Mouse (Mus musculus) kidney, embryonic 14.5 days (tissue): ENCODE results near the gene Etl4. TPM values are rescaled to one million over a fixed set of nuclear protein-coding genes. Genes with fewer than 3 reads are reported as not detected.

Experiments used
- ATAC-seq: fragments of 200-750 bp; cut with Nextera tagmentation; 2 replicates; pipeline ENCODE4 v1.8.0; 2017; ENCODE audit warnings: moderate number of reproducible peaks, mild to moderate bottlenecking, moderate TSS enrichment, moderate library complexity; ENCODE audit not compliant: low FRiP score, low TSS enrichment
- H3K27ac ChIP-seq: fragments of 300-500 bp; sonication (generic); 2 replicates; pipeline ENCODE4 v1.5.1; 2014; ENCODE audit warnings: low read depth, mild to moderate bottlenecking, low read length, moderate library complexity, mixed read lengths
- H3K27me3 ChIP-seq: fragments of 300-500 bp; sonication (generic); 2 replicates; pipeline ENCODE4 v1.6.1; 2014; ENCODE audit warnings: mild to moderate bottlenecking, low read length; ENCODE audit not compliant: control insufficient read depth, insufficient read depth
- H3K36me3 ChIP-seq: fragments of 300-500 bp; sonication (generic); 2 replicates; pipeline ENCODE4 v1.6.1; 2014; ENCODE audit warnings: low read length, mixed read lengths; ENCODE audit not compliant: control insufficient read depth, insufficient read depth
- H3K4me1 ChIP-seq: fragments of 300-500 bp; sonication (generic); 2 replicates; pipeline ENCODE4 v1.6.1; 2014; ENCODE audit warnings: low read length, mixed read lengths; ENCODE audit not compliant: control insufficient read depth, insufficient read depth
- H3K4me2 ChIP-seq: fragments of 300-500 bp; sonication (generic); replicated peaks from 2 replicates; pipeline ENCODE4 v1.6.1; 2014; ENCODE audit warnings: low read depth, mild to moderate bottlenecking, low read length
- H3K4me3 ChIP-seq: fragments of 300-500 bp; sonication (generic); 2 replicates; pipeline ENCODE4 v1.5.1; 2014; ENCODE audit warnings: mild to moderate bottlenecking, low read length
- H3K9ac ChIP-seq: fragments of 300-500 bp; sonication (generic); 2 replicates; pipeline ENCODE4 v1.6.1; 2014; ENCODE audit warnings: low read depth, mild to moderate bottlenecking, low read length, moderate library complexity
- H3K9me3 ChIP-seq: fragments of 300-500 bp; sonication (generic); 2 replicates; pipeline ENCODE4 v1.6.1; 2016; ENCODE audit warnings: low read length; ENCODE audit not compliant: control insufficient read depth
- WGBS: fragments of 180-500 bp; shearing (Covaris S2); extraction: QIAGEN DNeasy Blood & Tissue Kit; methylation state at CpG from one replicate; pipeline ENCODE4 v1.1.7; 2014; 5-methylcytosine and 5-hydroxymethylcytosine counted together
- polyA plus RNA-seq: library from polyadenylated mRNA; unstranded; fragments of >200 nt; fragmentation: Nextera tagmentation; extraction: Ambion mirVana; gene quantifications from 2 replicates; pipeline ENCODE4 v1.2.1, GENCODE M21; 2014

Etl4 gene
- polyA plus RNA-seq, result 57.8 and 93.8 TPM in 2 replicates

DNA sequence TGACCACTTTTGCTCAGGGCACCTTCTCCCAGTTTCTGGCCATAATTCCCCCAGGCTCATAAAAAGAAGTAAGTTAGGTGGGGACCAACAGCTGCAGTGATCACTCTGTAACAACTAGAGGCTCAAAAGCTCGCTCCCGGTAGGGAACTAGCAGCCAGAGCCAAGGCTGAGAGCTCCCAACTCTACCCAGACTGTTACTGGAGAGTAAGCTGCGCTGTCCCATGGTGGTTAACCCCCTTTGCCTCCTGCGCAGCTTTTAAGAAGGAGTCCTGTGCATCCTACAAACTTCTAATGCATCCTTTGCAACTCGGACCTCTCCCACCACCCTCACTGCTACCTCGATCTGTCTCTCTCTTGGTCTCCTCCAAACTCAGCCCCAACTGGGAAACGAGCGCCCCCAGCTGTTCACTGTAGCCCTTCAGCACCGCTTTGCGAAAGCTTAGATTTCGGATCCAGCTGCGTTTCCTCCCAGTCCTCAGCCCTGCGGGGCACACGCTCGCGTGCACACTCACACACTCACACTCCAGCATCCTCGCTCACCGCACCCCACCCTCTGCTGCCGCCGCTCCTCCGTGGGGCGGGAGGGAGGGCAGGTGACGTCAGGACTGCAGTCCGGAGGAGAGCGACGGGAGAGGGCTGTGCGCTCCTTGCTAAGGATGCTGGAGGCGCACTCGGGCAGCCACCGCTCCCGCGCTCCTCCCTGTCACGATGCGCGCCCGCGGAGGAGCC lies at the start of gene Etl4:
Gene Etl4, plus strand, starts transcription at position 610 of the 729 bp plus-strand sequence.
- Histone ChIP-seq H3K4me1 (peaks cover 3% of the 10 kb centered on the region; the same call in 1 of the 2 replicates), H3K9me3 (no peaks in the 10 kb centered on the region), H3K27me3 (peaks cover 22% of the 10 kb centered on the region), H3K4me3 (peak within 1 kb of the TSS; percentile 50), H3K9ac (peak within 1 kb of the TSS; percentile 31; the same call in 1 of the 2 replicates), H3K36me3 (no peaks in the 10 kb centered on the region), H3K27ac (no peak within 1 kb of the TSS), H3K4me2 (peak within 1 kb of the TSS; percentile 87)
- under 1% methylated on average over 34 of the region's 37 CpGs for WGBS
- ATAC-seq, result peak; percentile 93

DNA sequence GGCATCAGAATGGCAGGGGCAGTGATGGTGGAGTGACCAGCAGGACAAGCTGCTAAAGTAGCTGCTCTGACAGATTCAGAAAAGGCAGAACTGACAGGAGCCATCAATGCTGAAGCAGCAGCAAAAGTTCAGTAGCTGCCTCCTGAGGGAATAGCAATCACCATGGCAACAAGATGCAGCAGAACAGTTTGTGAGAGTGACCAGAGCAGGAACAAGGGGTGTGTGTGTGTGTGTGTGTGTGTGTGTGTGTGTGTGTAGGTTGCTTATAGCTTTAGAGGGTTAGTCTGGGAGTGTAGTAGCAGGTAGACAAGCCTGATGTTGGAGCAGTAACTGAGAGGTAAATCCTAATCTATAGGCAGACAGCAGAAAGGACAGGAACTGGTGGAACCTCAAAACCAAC lies 40.4 kb upstream of the Etl4 start:
- no peak for ATAC-seq
- Histone ChIP-seq H3K9me3 (no peaks in the 10 kb centered on the region), H3K9ac (no peak overlapping the region), H3K36me3 (no peaks in the 10 kb centered on the region), H3K4me2 (no peak overlapping the region), H3K4me3 (no peak overlapping the region), H3K27ac (no peak overlapping the region), H3K27me3 (no peaks in the 10 kb centered on the region), H3K4me1 (no peaks in the 10 kb centered on the region)

DNA sequence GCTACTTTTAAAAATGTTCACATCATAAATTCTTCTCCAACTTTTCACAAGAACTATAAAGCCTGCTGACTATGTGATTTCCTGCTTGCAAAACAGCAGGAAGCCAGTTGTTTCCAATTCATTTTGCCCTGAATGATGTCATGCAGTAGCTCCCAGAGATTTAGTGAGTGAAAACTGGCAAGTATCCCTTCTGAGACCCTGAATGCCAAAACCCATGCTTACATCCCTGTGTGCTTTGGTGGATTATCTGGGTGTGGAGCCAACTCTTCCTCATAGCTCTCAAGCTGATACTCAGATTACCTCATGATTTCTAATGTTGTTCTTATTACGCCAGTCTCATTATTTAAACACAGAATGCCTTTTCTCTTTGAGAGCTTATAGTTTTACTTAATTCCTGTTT lies 37.7 kb upstream of the Etl4 start:
- no peaks in the 10 kb centered on the region for H3K36me3 ChIP-seq
- no peak overlapping the region for H3K9ac ChIP-seq
- H3K4me2 ChIP-seq, result no peak overlapping the region
- no peaks in the 10 kb centered on the region for H3K9me3 ChIP-seq
- H3K27me3 ChIP-seq, result no peaks in the 10 kb centered on the region
- 90% methylated on average over 1 of the region's 1 CpGs for WGBS
- H3K4me1 ChIP-seq, result no peaks in the 10 kb centered on the region
- H3K4me3 ChIP-seq, result no peak overlapping the region
- ATAC-seq, result no peak
- H3K27ac ChIP-seq, result no peak overlapping the region

DNA sequence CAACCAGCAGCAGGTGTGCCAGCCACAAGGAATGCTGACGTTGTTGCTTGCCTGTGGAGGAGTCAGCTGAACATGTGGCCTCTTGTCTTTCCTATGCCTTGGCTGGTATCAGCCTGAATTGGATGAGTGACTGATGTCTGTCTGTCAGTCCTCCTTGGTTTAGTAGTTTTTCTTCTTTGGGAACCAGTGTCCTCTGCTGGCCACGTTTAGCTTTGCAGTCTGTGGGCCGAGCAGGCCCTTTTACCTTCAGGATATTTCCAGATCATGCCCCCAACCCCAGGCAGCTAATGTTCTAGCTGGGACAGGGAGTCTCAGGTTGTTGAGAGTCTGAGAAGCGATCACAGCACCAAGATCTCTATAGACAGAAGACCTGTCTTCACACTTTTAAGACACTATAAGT lies 18.7 kb upstream of the Etl4 start:
- ATAC-seq, result no peak
- Histone ChIP-seq H3K36me3 (no peaks in the 10 kb centered on the region), H3K4me3 (no peak overlapping the region), H3K27me3 (no peaks in the 10 kb centered on the region), H3K9me3 (no peaks in the 10 kb centered on the region), H3K4me2 (no peak overlapping the region), H3K9ac (no peak overlapping the region), H3K27ac (no peak overlapping the region), H3K4me1 (no peaks in the 10 kb centered on the region)
- 46% methylated on average over 4 of the region's 4 CpGs for WGBS

DNA sequence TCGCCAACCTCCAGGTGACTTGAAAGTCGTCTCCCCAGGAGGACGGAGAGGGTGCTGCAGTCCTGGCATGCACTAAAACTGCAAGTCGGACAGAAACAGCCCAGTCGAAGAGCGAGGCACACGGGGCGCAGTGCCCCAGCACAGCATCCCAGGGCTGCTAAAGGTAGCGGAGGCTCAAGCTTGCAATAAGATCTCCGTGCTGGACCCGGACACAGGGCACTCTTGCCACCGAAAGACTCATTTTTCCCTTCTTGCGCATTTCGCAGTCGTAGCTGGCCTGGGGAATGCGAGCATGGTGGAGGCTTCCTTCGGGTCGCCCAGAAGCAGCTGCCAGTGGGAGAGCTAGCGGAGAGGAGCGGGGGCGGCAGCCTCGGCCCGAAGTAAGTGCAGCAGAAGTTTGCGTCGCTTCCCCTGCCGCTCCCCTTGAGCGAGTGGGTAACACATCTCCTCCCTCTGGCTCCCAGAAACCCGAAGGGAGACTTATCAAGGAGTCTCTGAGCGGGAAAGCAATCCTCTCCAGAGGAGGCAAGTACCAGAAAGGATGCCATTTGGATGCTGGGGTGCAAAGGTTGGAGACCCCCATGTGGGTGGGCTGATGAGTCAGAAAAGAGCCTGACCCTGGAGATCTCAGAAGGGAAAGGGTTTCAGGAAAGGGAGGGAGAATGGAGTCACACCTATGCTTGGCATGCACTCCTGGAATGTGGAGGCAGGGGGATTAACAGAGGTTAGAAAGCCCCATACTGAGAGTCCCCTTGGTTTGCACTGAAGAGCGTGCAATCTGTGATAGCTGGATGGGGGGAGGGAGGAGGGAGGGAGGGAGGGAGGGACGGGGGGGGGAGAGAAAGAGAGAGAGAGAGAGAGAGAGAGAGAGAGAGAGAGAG lies 560 bp downstream of the Etl4 start:
- under 1% methylated on average over 31 of the region's 31 CpGs for WGBS
- Histone ChIP-seq H3K4me3 (peak overlapping the region; percentile 50), H3K36me3 (no peaks in the 10 kb centered on the region), H3K4me1 (peaks cover 3% of the 10 kb centered on the region; the same call in 1 of the 2 replicates), H3K9ac (0 out of 2 replicates have a peak overlapping the region, but pooled peaks have one; percentile 31), H3K9me3 (no peaks in the 10 kb centered on the region), H3K27ac (no peak overlapping the region), H3K27me3 (peaks cover 22% of the 10 kb centered on the region), H3K4me2 (peak overlapping the region; percentile 87)
- ATAC-seq, result peak; percentile 65

DNA sequence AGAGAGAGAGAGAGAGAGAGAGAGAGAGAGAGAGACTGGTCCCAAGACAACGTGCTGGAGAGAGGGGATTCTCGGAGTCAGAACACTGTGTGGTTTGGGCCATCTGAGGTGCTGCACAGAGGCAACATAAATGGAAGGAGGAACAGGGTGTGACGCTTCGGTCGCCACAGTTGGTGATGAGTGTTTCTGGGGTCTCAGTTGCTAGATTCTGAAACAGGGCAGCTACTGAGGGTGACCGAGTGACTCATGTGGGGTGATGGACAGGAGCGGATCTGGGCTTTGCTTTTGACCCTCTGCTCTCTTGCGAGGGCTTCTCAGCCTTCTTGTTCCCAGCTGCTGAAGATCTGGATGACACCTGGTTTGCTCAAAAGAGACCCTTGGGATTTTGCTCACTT lies 1.2 kb downstream of the Etl4 start:
- Histone ChIP-seq H3K27ac (no peak overlapping the region), H3K4me2 (peak overlapping the region; percentile 6; the same call in 1 of the 2 replicates), H3K9me3 (no peaks in the 10 kb centered on the region), H3K36me3 (no peaks in the 10 kb centered on the region), H3K27me3 (peaks cover 22% of the 10 kb centered on the region), H3K9ac (no peak overlapping the region), H3K4me3 (peak overlapping the region; percentile 50), H3K4me1 (peaks cover 3% of the 10 kb centered on the region; the same call in 1 of the 2 replicates)
- ATAC-seq, result no peak
- 4% methylated on average over 8 of the region's 8 CpGs for WGBS

DNA sequence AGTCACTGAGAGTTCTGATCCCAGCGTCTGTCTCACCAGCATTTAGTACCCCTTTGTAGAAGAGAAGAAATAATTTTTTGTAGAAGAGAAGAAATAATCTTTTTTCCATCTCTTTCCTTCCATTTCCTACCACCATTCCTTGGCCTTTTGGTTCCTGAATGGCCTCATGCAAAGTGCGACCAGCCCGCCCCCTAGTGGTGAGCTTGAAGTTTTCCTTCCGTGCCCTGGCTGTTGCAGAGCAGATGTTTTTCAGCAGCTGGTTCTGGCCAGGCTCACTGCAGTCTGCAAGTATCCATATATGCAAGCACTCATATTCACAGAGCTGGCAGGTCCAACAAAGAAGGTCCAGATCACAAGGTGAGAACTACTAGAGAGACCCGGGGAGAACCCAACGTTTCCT lies 9.6 kb downstream of the Etl4 start:
- Histone ChIP-seq H3K27ac (no peak overlapping the region), H3K4me3 (no peak overlapping the region), H3K4me1 (no peaks in the 10 kb centered on the region), H3K36me3 (no peaks in the 10 kb centered on the region), H3K9ac (no peak overlapping the region), H3K4me2 (no peak overlapping the region), H3K27me3 (no peaks in the 10 kb centered on the region), H3K9me3 (no peaks in the 10 kb centered on the region)
- 27% methylated on average over 6 of the region's 6 CpGs for WGBS
- no peak for ATAC-seq

DNA sequence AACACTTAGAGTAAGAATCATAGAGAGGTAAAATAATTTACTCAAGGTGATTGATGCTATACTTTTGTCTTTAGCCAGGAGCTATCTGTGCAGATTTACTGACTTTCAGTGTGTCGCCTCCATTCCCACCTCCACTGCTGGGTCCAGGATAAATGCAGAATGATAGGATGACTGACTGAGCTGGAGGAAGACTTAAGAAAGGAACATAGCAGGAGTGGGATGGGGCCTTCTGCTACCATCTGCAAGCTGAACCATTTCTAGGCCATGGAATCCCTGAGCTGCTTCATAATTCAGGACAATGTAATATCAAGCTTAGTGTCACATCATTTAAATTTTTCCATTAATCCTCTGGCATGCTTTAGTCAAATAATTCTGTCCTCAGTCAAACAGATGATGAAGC lies 20.4 kb downstream of the Etl4 start:
- no peaks in the 10 kb centered on the region for H3K27me3 ChIP-seq
- no peak overlapping the region for H3K9ac ChIP-seq
- no peaks in the 10 kb centered on the region for H3K36me3 ChIP-seq
- no peaks in the 10 kb centered on the region for H3K9me3 ChIP-seq
- H3K4me2 ChIP-seq, result no peak overlapping the region
- WGBS, result 88% methylated on average over 1 of the region's 1 CpGs
- no peak for ATAC-seq
- no peak overlapping the region for H3K27ac ChIP-seq
- H3K4me3 ChIP-seq, result no peak overlapping the region
- no peaks in the 10 kb centered on the region for H3K4me1 ChIP-seq

DNA sequence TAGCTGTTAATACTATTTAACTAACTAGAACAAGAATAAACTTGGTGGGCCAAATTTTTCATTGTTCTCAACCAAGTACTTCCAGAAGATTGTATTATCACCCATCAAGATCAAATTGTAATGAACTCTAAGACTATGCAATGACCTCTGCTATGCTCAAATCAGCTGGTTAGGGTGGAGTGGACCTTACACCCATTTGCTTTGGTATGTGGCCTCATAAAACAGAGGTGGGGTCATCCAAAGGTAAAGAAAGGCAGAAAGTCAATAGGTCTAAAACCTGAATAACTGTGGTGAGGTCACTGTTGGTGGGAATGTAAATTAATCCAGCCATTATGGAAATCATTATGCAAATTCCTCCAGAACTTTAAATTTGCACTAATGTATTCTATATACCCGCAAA lies 24.3 kb downstream of the Etl4 start:
- no peaks in the 10 kb centered on the region for H3K36me3 ChIP-seq
- 94% methylated on average over 1 of the region's 1 CpGs for WGBS
- no peak overlapping the region for H3K27ac ChIP-seq
- H3K4me3 ChIP-seq, result no peak overlapping the region
- no peak overlapping the region for H3K9ac ChIP-seq
- H3K4me2 ChIP-seq, result no peak overlapping the region
- no peak for ATAC-seq
- no peaks in the 10 kb centered on the region for H3K9me3 ChIP-seq
- no peaks in the 10 kb centered on the region for H3K27me3 ChIP-seq
- no peaks in the 10 kb centered on the region for H3K4me1 ChIP-seq
